In genomic region chr13:59164015-59164414, GRCm38 (mm10) we compare ENCODE assay signal across 28 mouse cellular contexts.
"Had no signal": no experiment of that assay in that cellular context is flagged by ENCODE, and none has a peak within 500 bp of the region (broad histone marks: within the 10 kb centered on the region; RNA-seq: fewer than 3 reads in every experiment).

No protein-coding gene starts in this region.

- H3K36me3 ChIP-seq: limb, embryonic 10.5 days; limb, embryonic 12.5 days; limb, embryonic 13.5 days; limb, embryonic 15.5 days; liver, embryonic 12.5 days; liver, embryonic 13.5 days; liver, embryonic 15.5 days; lung, embryonic 15.5 days; midbrain, embryonic 10.5 days; midbrain, embryonic 12.5 days; midbrain, embryonic 13.5 days; midbrain, embryonic 15.5 days; neural tube, embryonic 12.5 days had no signal

- H3K27ac ChIP-seq: limb, embryonic 10.5 days; limb, embryonic 12.5 days; limb, embryonic 13.5 days; limb, embryonic 15.5 days; liver, embryonic 12.5 days; liver, embryonic 13.5 days; liver, embryonic 14.5 days; liver, embryonic 15.5 days; lung, embryonic 15.5 days; macrophage; midbrain, embryonic 10.5 days; midbrain, embryonic 12.5 days; midbrain, embryonic 13.5 days; midbrain, embryonic 15.5 days; neural tube, embryonic 12.5 days had no signal

- H3K9me3 ChIP-seq: limb, embryonic 10.5 days; limb, embryonic 12.5 days; limb, embryonic 13.5 days; limb, embryonic 15.5 days; liver, embryonic 12.5 days; liver, embryonic 13.5 days; liver, embryonic 15.5 days; lung, embryonic 15.5 days; midbrain, embryonic 10.5 days; midbrain, embryonic 12.5 days; midbrain, embryonic 13.5 days; midbrain, embryonic 15.5 days; neural tube, embryonic 12.5 days had no signal

- H3K4me1 ChIP-seq: limb, embryonic 10.5 days; limb, embryonic 12.5 days; limb, embryonic 13.5 days; limb, embryonic 15.5 days; liver, embryonic 12.5 days; liver, embryonic 13.5 days; liver, embryonic 15.5 days; megakaryocyte, embryonic 14.5 days; midbrain, embryonic 10.5 days; midbrain, embryonic 12.5 days; midbrain, embryonic 13.5 days; midbrain, embryonic 15.5 days; neural tube, embryonic 12.5 days had no signal

- DNase-seq: left cerebral cortex, postnatal 4 days; liver; liver, embryonic 13.5 days; liver, postnatal 0 days; lung, adult 18-20 months; lung, adult 2 months; lung, embryonic 14.5 days; lung, postnatal 10 days; lung, postnatal 14 days; lung, postnatal 36 days; lung, postnatal 4 days; midbrain, embryonic 14.5 days had no signal

- H3K4me3 ChIP-seq: limb, embryonic 10.5 days; limb, embryonic 12.5 days; limb, embryonic 13.5 days; limb, embryonic 15.5 days; liver, embryonic 12.5 days; liver, embryonic 13.5 days; liver, embryonic 15.5 days; lung, embryonic 15.5 days; megakaryocyte, embryonic 14.5 days; midbrain, embryonic 10.5 days; midbrain, embryonic 12.5 days; midbrain, embryonic 13.5 days; midbrain, embryonic 15.5 days; myocyte; neural tube, embryonic 12.5 days had no signal

- H3K9ac ChIP-seq: limb, embryonic 12.5 days; limb, embryonic 13.5 days; limb, embryonic 15.5 days; liver, embryonic 12.5 days; liver, embryonic 13.5 days; liver, embryonic 14.5 days; liver, embryonic 15.5 days; liver, postnatal 0 days; lung, embryonic 14.5 days; lung, embryonic 15.5 days; midbrain, embryonic 12.5 days; midbrain, embryonic 13.5 days; midbrain, embryonic 15.5 days; neural tube, embryonic 12.5 days had no signal

- H3K27me3 ChIP-seq: limb, embryonic 12.5 days; limb, embryonic 13.5 days; limb, embryonic 15.5 days; liver, embryonic 12.5 days; liver, embryonic 13.5 days; liver, embryonic 15.5 days; lung, embryonic 15.5 days; megakaryocyte, embryonic 14.5 days; midbrain, embryonic 12.5 days; midbrain, embryonic 13.5 days; midbrain, embryonic 15.5 days; neural tube, embryonic 12.5 days had no signal
